Mouse (Mus musculus) limb, embryonic 11.5 days (tissue): ENCODE measurements around the gene Tmem94. TPM values are rescaled to one million over a fixed set of nuclear protein-coding genes. Genes with fewer than 3 reads are reported as not detected.
A peak's percentile ranks its signal among the peaks of the same experiment; 100 is the strongest.

ENCODE experiments used
- ATAC-seq: fragments of 200-750 bp; cut with Nextera tagmentation; 2 replicates; pipeline ENCODE4 v1.8.0; 2017; ENCODE audit warnings: low read depth; ENCODE audit not compliant: insufficient number of reproducible peaks, low FRiP score, low TSS enrichment
- DNase-seq: peaks from one replicate; pipeline ENCODE4 v3.0.0-alpha.2; 2015; ENCODE audit warnings: low spot score
- H3K27ac ChIP-seq: fragments of 300-500 bp; sonication (generic); replicated peaks from 2 replicates; pipeline ENCODE4 v1.5.1; 2014; ENCODE audit warnings: low read depth, mild to moderate bottlenecking, low read length
- H3K27me3 ChIP-seq: fragments of 300-500 bp; sonication (generic); 2 replicates; pipeline ENCODE4 v1.6.1; 2014; ENCODE audit warnings: mild to moderate bottlenecking, low read length, mixed read lengths; ENCODE audit not compliant: control insufficient read depth, insufficient read depth
- H3K36me3 ChIP-seq: fragments of 300-500 bp; sonication (generic); 2 replicates; pipeline ENCODE4 v1.6.1; 2014; ENCODE audit warnings: mild to moderate bottlenecking, low read length, moderate library complexity, mixed read lengths; ENCODE audit not compliant: control insufficient read depth, insufficient read depth
- H3K4me1 ChIP-seq: fragments of 300-500 bp; sonication (generic); 2 replicates; pipeline ENCODE4 v1.6.1; 2014; ENCODE audit warnings: low read length, mixed read lengths; ENCODE audit not compliant: control insufficient read depth, insufficient read depth
- H3K4me2 ChIP-seq: fragments of 300-500 bp; sonication (generic); 2 replicates; pipeline ENCODE4 v1.6.1; 2014; ENCODE audit warnings: low read depth, mild to moderate bottlenecking, moderate library complexity; ENCODE audit not compliant: severe bottlenecking
- H3K4me3 ChIP-seq: fragments of 300-500 bp; sonication (generic); 2 replicates; pipeline ENCODE4 v1.5.1; 2014; ENCODE audit warnings: low read depth, low read length
- H3K9ac ChIP-seq: fragments of 300-500 bp; sonication (generic); 2 replicates; pipeline ENCODE4 v1.6.1; 2014; ENCODE audit warnings: mild to moderate bottlenecking, low read length
- H3K9me3 ChIP-seq: fragments of 300-500 bp; sonication (generic); 2 replicates; pipeline ENCODE4 v1.6.1; 2016; ENCODE audit warnings: low read length; ENCODE audit not compliant: control insufficient read depth
- WGBS: fragments of 180-500 bp; shearing (Covaris S2); extraction: QIAGEN DNeasy Blood & Tissue Kit; methylation state at CpG from one replicate; pipeline ENCODE4 v1.1.7; 2014; 5-methylcytosine and 5-hydroxymethylcytosine counted together
- polyA plus RNA-seq: library from polyadenylated mRNA; unstranded; fragments of >200 nt; fragmentation: Nextera tagmentation; extraction: Ambion mirVana; gene quantifications from 2 replicates; pipeline ENCODE4 v1.2.1, GENCODE M21; 2014

The Tmem94 gene
- 15.8 and 17.4 TPM in 2 replicates for polyA plus RNA-seq

DNA sequence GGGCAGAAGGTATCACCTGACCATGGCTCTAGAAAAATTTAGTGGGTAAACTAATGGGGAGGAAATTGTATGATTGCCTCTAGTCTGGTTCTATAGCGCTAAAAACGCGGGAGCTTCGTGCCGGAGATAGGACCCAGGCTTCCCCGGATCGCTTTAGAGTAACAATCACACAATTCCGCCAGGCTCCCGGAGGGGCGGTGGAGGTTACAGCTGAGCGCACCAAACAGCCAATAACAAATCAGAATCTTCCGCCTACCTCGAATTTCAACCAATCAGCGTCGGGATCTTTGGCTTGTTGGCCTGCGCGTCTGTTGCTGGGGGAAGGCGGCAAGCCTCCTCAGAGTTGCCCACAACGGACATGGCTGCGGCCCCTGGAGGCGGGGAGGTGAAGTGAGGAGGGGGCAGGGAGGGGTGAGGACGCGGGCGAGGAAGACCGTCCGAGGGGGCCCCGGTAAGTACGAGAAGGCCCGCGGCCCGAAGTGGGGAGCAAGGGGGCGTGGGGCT is at the start of gene Tmem94:
Gene Tmem94 (plus strand): TSS at position 331 of the 504 bp plus-strand sequence.
- no peaks in the 10 kb centered on the region for H3K36me3 ChIP-seq
- H3K9me3 ChIP-seq: no peaks in the 10 kb centered on the region
- peak within 1 kb of the TSS; percentile 84 for H3K4me3 ChIP-seq
- ATAC-seq (peak; percentile 96), DNase-seq (peak; percentile 100)
- H3K4me1 ChIP-seq: 0 out of 2 replicates have a peak, but pooled peaks cover 4% of the 10 kb centered on the region
- H3K4me2 ChIP-seq: peak within 1 kb of the TSS; percentile 75
- WGBS: 0% methylated on average over 31 of the region's 32 CpGs
- H3K27me3 ChIP-seq: no peaks in the 10 kb centered on the region
- H3K9ac ChIP-seq: peak within 1 kb of the TSS; percentile 91
- H3K27ac ChIP-seq: peak within 1 kb of the TSS; percentile 66

- H3K4me1 ChIP-seq: no peaks in the 10 kb centered on the region
- no peaks in the 10 kb centered on the region for H3K9me3 ChIP-seq
- no peak overlapping the region for H3K4me2 ChIP-seq
- no peaks in the 10 kb centered on the region for H3K27me3 ChIP-seq
- WGBS: 65% methylated on average over 15 of the region's 15 CpGs
- DNase-seq (no peak), ATAC-seq (no peak)
- no peak overlapping the region for H3K27ac ChIP-seq
- H3K36me3 ChIP-seq: no peaks in the 10 kb centered on the region
- no peak overlapping the region for H3K4me3 ChIP-seq
- no peak overlapping the region for H3K9ac ChIP-seq
These were observed 48.6 kb upstream of the Tmem94 start for GRCm38 (mm10) chr11:115716410-115717338.

- Histone ChIP-seq H3K9me3 (no peaks in the 10 kb centered on the region), H3K27ac (no peak overlapping the region), H3K4me3 (no peak overlapping the region), H3K4me1 (no peaks in the 10 kb centered on the region), H3K9ac (no peak overlapping the region), H3K4me2 (no peak overlapping the region), H3K36me3 (no peaks in the 10 kb centered on the region), H3K27me3 (no peaks in the 10 kb centered on the region)
- no peak for DNase-seq
- ATAC-seq: no peak
- 60% methylated on average over 8 of the region's 8 CpGs for WGBS
These were observed 47.4 kb upstream of the Tmem94 start for GRCm38 (mm10) chr11:115717660-115718390.

DNA sequence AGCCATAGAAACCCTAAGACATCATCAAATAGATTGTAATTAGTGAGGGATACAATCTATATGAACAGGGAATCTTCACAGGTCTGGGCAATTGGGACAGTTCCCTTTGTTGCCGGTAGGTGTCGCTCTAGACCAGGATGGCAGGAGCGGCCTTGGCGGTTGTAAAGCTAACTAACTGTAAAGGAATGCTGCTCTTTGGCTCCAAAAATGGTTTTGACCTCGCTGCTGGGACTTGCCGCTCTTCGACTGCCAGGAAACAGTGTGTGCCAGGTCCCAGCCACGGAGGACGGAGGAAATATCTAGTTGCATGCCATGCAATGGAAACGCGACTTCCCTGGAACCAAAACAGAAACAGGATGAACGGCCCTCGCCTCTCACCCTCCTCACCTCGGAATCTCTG is 42.6 kb upstream of the Tmem94 start:
- Histone ChIP-seq H3K27me3 (no peaks in the 10 kb centered on the region), H3K4me3 (no peak overlapping the region), H3K27ac (no peak overlapping the region), H3K36me3 (no peaks in the 10 kb centered on the region), H3K4me2 (no peak overlapping the region), H3K9me3 (no peaks in the 10 kb centered on the region), H3K9ac (no peak overlapping the region), H3K4me1 (no peaks in the 10 kb centered on the region)
- 19% methylated on average over 14 of the region's 14 CpGs for WGBS
- DNase-seq (peak; percentile 83), ATAC-seq (no peak)

GRCm38 (mm10) chr11:115723231-115723630 is 42.0 kb upstream of the Tmem94 start:
- H3K4me3 ChIP-seq: no peak overlapping the region
- H3K27me3 ChIP-seq: no peaks in the 10 kb centered on the region
- no peak for ATAC-seq
- H3K9me3 ChIP-seq: no peaks in the 10 kb centered on the region
- no peak overlapping the region for H3K4me2 ChIP-seq
- WGBS: 59% methylated on average over 2 of the region's 2 CpGs
- no peak overlapping the region for H3K9ac ChIP-seq
- no peak for DNase-seq
- H3K36me3 ChIP-seq: no peaks in the 10 kb centered on the region
- no peak overlapping the region for H3K27ac ChIP-seq
- no peaks in the 10 kb centered on the region for H3K4me1 ChIP-seq

GRCm38 (mm10) chr11:115734041-115734686 is 31.1 kb upstream of the Tmem94 start:
- H3K27ac ChIP-seq: no peak overlapping the region
- WGBS: 73% methylated on average over 11 of the region's 11 CpGs

GRCm38 (mm10) chr11:115737608-115738208 is 27.5 kb upstream of the Tmem94 start:
- ATAC-seq (no peak), DNase-seq (no peak)
- Histone ChIP-seq H3K4me1 (0 out of 2 replicates have a peak, but pooled peaks cover 3% of the 10 kb centered on the region), H3K27me3 (no peaks in the 10 kb centered on the region), H3K9me3 (no peaks in the 10 kb centered on the region), H3K36me3 (no peaks in the 10 kb centered on the region), H3K27ac (no peak overlapping the region), H3K4me2 (no peak overlapping the region), H3K9ac (no peak overlapping the region), H3K4me3 (no peak overlapping the region)
- WGBS: 75% methylated on average over 10 of the region's 10 CpGs

More at GRCm38 (mm10) chr11:115734041-115734686, 31.1 kb upstream of the Tmem94 start:
- H3K9ac ChIP-seq: no peak overlapping the region
- H3K36me3 ChIP-seq: no peaks in the 10 kb centered on the region
- H3K4me1 ChIP-seq: 0 out of 2 replicates have a peak, but pooled peaks cover 3% of the 10 kb centered on the region
- H3K4me3 ChIP-seq: no peak overlapping the region
- no peak for ATAC-seq
- no peaks in the 10 kb centered on the region for H3K27me3 ChIP-seq
- no peak for DNase-seq
- H3K4me2 ChIP-seq: no peak overlapping the region
- no peaks in the 10 kb centered on the region for H3K9me3 ChIP-seq
